Mouse (Mus musculus): ENCODE results near the gene Arhgap21. TPM values are rescaled to one million over a fixed set of nuclear protein-coding genes. Genes with fewer than 3 reads are reported as not detected.

Arhgap21 gene
- polyA plus RNA-seq, 1 experiment, result 104 TPM

DNA sequence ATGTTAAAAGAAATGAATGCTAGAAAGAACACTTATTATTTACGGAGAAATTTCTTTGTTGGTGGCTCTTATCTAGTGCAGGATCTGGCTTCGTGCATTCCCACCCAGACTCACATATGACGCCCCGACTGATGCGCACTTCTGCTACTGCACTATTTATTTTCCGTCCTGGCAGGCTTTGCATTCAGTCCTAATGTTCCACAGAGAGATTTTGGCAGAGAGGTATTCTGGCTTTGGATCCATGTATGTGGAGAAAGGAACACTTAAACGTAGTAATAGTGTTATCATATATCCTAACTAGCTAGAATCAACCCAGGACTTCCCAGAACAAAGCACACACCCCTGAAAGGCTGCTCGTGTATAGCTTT is 8.0 kb downstream of the Arhgap21 start:
- TF ChIP-seq POLR2A (IDR thresholded peaks at IDR 0.05; ENCODE audit: extremely low read depth, insufficient read depth, low read length) (no peak), CTCF (IDR thresholded peaks at IDR 0.05; ENCODE audit: extremely low read depth, insufficient read depth, low read length) (no peak)
- Histone ChIP-seq H3K27ac (ENCODE audit: insufficient read depth, low read length) (no peak overlapping the region), H3K4me3 (ENCODE audit: insufficient read depth, low read length) (no peak overlapping the region), H3K4me1 (ENCODE audit: control insufficient read depth, insufficient read depth, low read length) (peaks cover 14% of the 10 kb centered on the region)

DNA sequence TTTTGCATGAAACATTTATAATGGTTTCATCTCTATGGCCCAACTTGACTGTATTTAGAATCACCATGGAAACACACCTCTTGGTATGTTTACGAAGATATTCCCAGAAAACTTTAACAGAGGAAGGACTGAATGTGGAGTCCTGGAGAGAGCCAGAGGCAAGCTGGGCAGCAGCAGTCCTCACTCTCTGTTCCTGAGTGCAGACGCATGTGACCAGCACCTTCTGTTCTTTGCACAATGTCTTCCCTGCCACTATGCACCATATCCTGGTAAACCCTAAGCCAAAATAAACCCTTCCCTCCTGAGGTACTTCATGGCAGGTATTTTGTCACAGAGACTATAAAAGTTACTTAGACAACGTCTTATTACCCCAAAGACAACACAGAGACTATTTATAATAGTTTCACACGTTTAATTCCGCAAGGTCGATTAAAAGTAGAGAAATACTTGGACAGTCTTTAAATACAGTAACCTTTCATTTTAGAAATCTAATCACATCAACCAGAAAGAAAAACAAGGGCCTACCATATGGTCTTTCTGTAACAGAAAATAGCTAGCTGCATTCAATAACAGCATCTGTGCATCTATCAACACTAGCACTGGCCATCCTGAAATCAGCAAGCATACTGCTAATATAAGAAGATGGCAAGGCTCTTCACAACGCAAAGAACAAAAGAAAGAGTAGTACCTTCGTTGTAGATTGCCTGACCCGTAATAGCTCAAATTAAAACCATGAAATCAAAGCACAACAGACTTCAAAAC is 8.6 kb downstream of the Arhgap21 start:
- Histone ChIP-seq H3K27ac (ENCODE audit: insufficient read depth, low read length) (no peak overlapping the region), H3K4me1 (ENCODE audit: control insufficient read depth, insufficient read depth, low read length) (peaks cover 14% of the 10 kb centered on the region), H3K4me3 (ENCODE audit: insufficient read depth, low read length) (no peak overlapping the region)
- TF ChIP-seq CTCF (IDR thresholded peaks at IDR 0.05; ENCODE audit: extremely low read depth, insufficient read depth, low read length) (no peak), POLR2A (IDR thresholded peaks at IDR 0.05; ENCODE audit: extremely low read depth, insufficient read depth, low read length) (no peak)

DNA sequence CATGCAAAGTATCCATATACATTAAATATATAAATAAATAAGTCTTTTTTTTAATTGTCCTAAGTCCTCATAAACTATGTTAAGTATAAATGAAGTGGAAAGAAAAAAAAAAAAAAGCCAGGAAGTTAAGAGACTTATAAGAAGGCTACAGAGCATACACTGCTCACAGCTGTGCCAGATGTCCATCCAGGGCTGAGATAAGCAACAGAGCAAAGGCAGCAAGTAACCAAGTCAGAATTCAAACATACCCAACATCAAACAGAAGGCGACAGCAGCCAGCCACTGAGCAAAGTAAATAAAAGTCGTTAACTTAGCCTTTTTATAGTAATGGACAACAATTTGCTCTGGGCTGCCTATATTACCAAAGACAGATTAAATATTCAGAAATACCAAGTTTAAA is 9.6 kb downstream of the Arhgap21 start:
- Histone ChIP-seq H3K27ac (ENCODE audit: insufficient read depth, low read length) (no peak overlapping the region), H3K4me3 (ENCODE audit: insufficient read depth, low read length) (no peak overlapping the region), H3K4me1 (ENCODE audit: control insufficient read depth, insufficient read depth, low read length) (peaks cover 11% of the 10 kb centered on the region)
- TF ChIP-seq CTCF (IDR thresholded peaks at IDR 0.05; ENCODE audit: extremely low read depth, insufficient read depth, low read length) (no peak), POLR2A (IDR thresholded peaks at IDR 0.05; ENCODE audit: extremely low read depth, insufficient read depth, low read length) (no peak)

- H3K4me1 ChIP-seq (ENCODE audit: control insufficient read depth, insufficient read depth, low read length), result peaks cover 10% of the 10 kb centered on the region
- TF ChIP-seq POLR2A (IDR thresholded peaks at IDR 0.05; ENCODE audit: extremely low read depth, insufficient read depth, low read length) (no peak), CTCF (IDR thresholded peaks at IDR 0.05; ENCODE audit: extremely low read depth, insufficient read depth, low read length) (no peak)
- no peak overlapping the region for H3K4me3 ChIP-seq (ENCODE audit: insufficient read depth, low read length)
- no peak overlapping the region for H3K27ac ChIP-seq (ENCODE audit: insufficient read depth, low read length)
Measured at GRCm38 (mm10) chr2:20957995-20958394, 10.7 kb downstream of the Arhgap21 start.

- TF ChIP-seq POLR2A (IDR thresholded peaks at IDR 0.05; ENCODE audit: extremely low read depth, insufficient read depth, low read length) (no peak), CTCF (IDR thresholded peaks at IDR 0.05; ENCODE audit: extremely low read depth, insufficient read depth, low read length) (no peak)
- peaks cover 7% of the 10 kb centered on the region for H3K4me1 ChIP-seq (ENCODE audit: control insufficient read depth, insufficient read depth, low read length)
- H3K4me3 ChIP-seq (ENCODE audit: insufficient read depth, low read length), result no peak overlapping the region
- no peak overlapping the region for H3K27ac ChIP-seq (ENCODE audit: insufficient read depth, low read length)
Measured at GRCm38 (mm10) chr2:20956716-20957115, 12.0 kb downstream of the Arhgap21 start.

- H3K4me1 ChIP-seq (ENCODE audit: control insufficient read depth, insufficient read depth, low read length), result peaks cover 3% of the 10 kb centered on the region
- H3K4me3 ChIP-seq (ENCODE audit: insufficient read depth, low read length), result no peak overlapping the region
- no peak overlapping the region for H3K27ac ChIP-seq (ENCODE audit: insufficient read depth, low read length)
- TF ChIP-seq CTCF (IDR thresholded peaks at IDR 0.05; ENCODE audit: extremely low read depth, insufficient read depth, low read length) (no peak), POLR2A (IDR thresholded peaks at IDR 0.05; ENCODE audit: extremely low read depth, insufficient read depth, low read length) (no peak)
Measured at GRCm38 (mm10) chr2:20955996-20956395, 12.7 kb downstream of the Arhgap21 start.

DNA sequence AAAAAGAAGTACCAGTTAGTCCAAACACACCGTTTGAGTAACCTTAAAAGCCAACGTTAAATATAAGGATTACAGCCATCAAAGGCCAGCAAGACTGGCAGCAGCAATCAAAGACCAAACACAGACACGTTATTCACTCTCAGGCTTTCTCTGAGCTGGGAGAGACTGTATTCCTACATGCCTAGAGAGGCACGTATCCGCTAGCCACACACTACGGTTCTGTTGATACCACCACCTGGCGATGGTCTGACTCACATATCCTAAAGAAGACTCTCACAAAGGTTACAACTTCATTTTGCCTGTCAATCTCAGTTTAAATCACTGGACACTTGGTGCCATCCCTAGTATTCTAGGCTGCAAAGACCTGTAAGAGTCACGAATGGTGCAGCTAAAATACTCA is 13.3 kb downstream of the Arhgap21 start:
- Histone ChIP-seq H3K4me3 (ENCODE audit: insufficient read depth, low read length) (no peak overlapping the region), H3K27ac (ENCODE audit: insufficient read depth, low read length) (no peak overlapping the region), H3K4me1 (ENCODE audit: control insufficient read depth, insufficient read depth, low read length) (peaks cover 3% of the 10 kb centered on the region)
- TF ChIP-seq POLR2A (IDR thresholded peaks at IDR 0.05; ENCODE audit: extremely low read depth, insufficient read depth, low read length) (no peak), CTCF (IDR thresholded peaks at IDR 0.05; ENCODE audit: extremely low read depth, insufficient read depth, low read length) (no peak)

DNA sequence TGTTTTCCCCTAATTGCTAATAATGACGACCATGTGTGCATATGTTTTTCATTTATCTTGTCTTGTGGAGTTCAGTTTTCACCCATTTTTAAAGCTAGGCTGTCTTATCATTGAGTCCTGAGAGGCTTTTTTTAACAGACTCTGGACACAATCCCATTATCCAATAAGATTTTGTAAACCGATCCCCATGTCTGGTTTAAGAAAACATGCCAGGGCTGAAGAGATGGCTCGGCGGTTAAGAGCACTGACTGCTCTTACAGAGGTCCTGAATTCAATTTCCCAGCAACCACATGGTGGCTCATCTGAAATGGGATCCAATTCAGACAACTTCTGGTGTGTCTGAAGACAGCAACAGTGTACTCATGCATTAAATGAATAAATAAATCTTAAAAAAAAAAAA is 16.0 kb downstream of the Arhgap21 start:
- Histone ChIP-seq H3K27ac (ENCODE audit: insufficient read depth, low read length) (no peak overlapping the region), H3K4me1 (ENCODE audit: control insufficient read depth, insufficient read depth, low read length) (no peaks in the 10 kb centered on the region; the same call in none of the 2 replicates), H3K4me3 (ENCODE audit: insufficient read depth, low read length) (no peak overlapping the region)
- TF ChIP-seq CTCF (IDR thresholded peaks at IDR 0.05; ENCODE audit: extremely low read depth, insufficient read depth, low read length) (no peak), POLR2A (IDR thresholded peaks at IDR 0.05; ENCODE audit: extremely low read depth, insufficient read depth, low read length) (no peak)

GRCm38 (mm10) chr2:20949168-20949567 is 19.5 kb downstream of the Arhgap21 start:
- Histone ChIP-seq H3K4me3 (ENCODE audit: insufficient read depth, low read length) (no peak overlapping the region), H3K27ac (ENCODE audit: insufficient read depth, low read length) (no peak overlapping the region), H3K4me1 (ENCODE audit: control insufficient read depth, insufficient read depth, low read length) (peaks cover under 1% of the 10 kb centered on the region; the same call in 1 of the 2 replicates)
- no peak for TF ChIP-seq POLR2A (IDR thresholded peaks at IDR 0.05; ENCODE audit: extremely low read depth, insufficient read depth, low read length)
- no peak for TF ChIP-seq CTCF (IDR thresholded peaks at IDR 0.05; ENCODE audit: extremely low read depth, insufficient read depth, low read length)

- Histone ChIP-seq H3K27ac (ENCODE audit: insufficient read depth, low read length) (no peak overlapping the region), H3K4me1 (ENCODE audit: control insufficient read depth, insufficient read depth, low read length) (peaks cover 5% of the 10 kb centered on the region; the same call in 1 of the 2 replicates), H3K4me3 (ENCODE audit: insufficient read depth, low read length) (no peak overlapping the region)
- TF ChIP-seq CTCF (IDR thresholded peaks at IDR 0.05; ENCODE audit: extremely low read depth, insufficient read depth, low read length) (no peak), POLR2A (IDR thresholded peaks at IDR 0.05; ENCODE audit: extremely low read depth, insufficient read depth, low read length) (no peak)
Measured at GRCm38 (mm10) chr2:20947036-20947435, 21.6 kb downstream of the Arhgap21 start.

All from cortical plate, adult 2 months (tissue).